ENCODE assay signal across 9 mouse cellular contexts in the genomic region with DNA sequence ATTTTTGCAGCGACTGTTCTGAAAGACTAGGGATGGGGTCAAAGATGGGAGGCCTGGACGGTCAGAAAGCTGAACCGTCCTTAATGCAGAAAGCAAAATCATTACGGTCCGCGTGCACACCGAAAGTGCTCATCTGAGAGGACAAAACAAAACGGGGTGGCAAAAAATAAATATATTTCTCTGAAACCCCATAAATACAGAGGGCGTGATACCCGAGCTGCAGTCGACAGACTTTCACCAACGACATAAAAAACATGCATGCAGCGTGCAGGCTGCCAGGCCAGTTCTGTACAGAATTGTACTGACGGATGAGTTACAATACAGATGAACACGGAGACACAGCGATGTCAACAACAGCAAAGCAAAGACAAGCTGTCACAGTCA. TPM values are rescaled to one million over a fixed set of nuclear protein-coding genes. Genes with fewer than 3 reads are reported as not detected.
A peak's percentile ranks its signal among the peaks of the same experiment; 100 is the strongest.
DNase-seq lines count a peak whose midpoint lies in the region; ATAC-seq lines count a peak whose summit lies in the region.
"Had no signal": no experiment of that assay in that cellular context is flagged by ENCODE, and none has a peak within 500 bp of the region (broad histone marks: within the 10 kb centered on the region; RNA-seq: fewer than 3 reads in every experiment).

No protein-coding gene starts in this region.

- no peak for ATAC-seq in heart, embryonic 13.5 days (ENCODE audit: extremely low read depth, insufficient number of reproducible peaks, low FRiP score, low TSS enrichment)
- ATAC-seq in heart, embryonic 11.5 days (replicated peaks; ENCODE audit: insufficient number of reproducible peaks, low FRiP score, low TSS enrichment): no peak
- ATAC-seq in embryonic facial prominence, embryonic 12.5 days (ENCODE audit: insufficient number of reproducible peaks, insufficient read depth, low FRiP score, low TSS enrichment): no peak
- ATAC-seq in hindbrain, embryonic 13.5 days (ENCODE audit: low FRiP score): no peak
- ATAC-seq in midbrain, embryonic 16.5 days: no peak

- no peak overlapping the region for H3K9ac ChIP-seq in heart, embryonic 13.5 days
- no peak overlapping the region for H3K9ac ChIP-seq in heart, embryonic 11.5 days (ENCODE audit: low read depth, low read length)
- H3K9ac ChIP-seq in embryonic facial prominence, embryonic 12.5 days: no peak overlapping the region
- H3K9ac ChIP-seq in hindbrain, embryonic 13.5 days: peak overlapping the region; percentile 80
- H3K9ac ChIP-seq in midbrain, embryonic 16.5 days (ENCODE audit: low read depth, low read length): peak overlapping the region; percentile 54

- no peak overlapping the region for H3K4me3 ChIP-seq in heart, embryonic 13.5 days
- no peak overlapping the region for H3K4me3 ChIP-seq in heart, embryonic 11.5 days (ENCODE audit: low read depth, low read length)
- no peak overlapping the region; the same call in 1 of the 2 replicates for H3K4me3 ChIP-seq in embryonic facial prominence, embryonic 12.5 days
- H3K4me3 ChIP-seq in hindbrain, embryonic 13.5 days: peak overlapping the region; percentile 55
- peak overlapping the region; percentile 49 for H3K4me3 ChIP-seq in midbrain, embryonic 16.5 days (ENCODE audit: low read depth, low read length)

- DNase-seq in frontal cortex, adult 2 months (ENCODE audit: extremely low spot score in 1 of 2, low spot score in 1 of 2): no peak
- DNase-seq in thymus, postnatal 36 days: no peak
- no peak for DNase-seq in right cerebral cortex, postnatal 14 days
- DNase-seq: thymus, postnatal 14 days had no signal

- H3K27ac ChIP-seq in heart, embryonic 13.5 days (replicated peaks): no peak overlapping the region
- no peak overlapping the region for H3K27ac ChIP-seq in heart, embryonic 11.5 days (ENCODE audit: low read depth, low read length)
- no peak overlapping the region for H3K27ac ChIP-seq in embryonic facial prominence, embryonic 12.5 days
- peak overlapping the region; percentile 2 for H3K27ac ChIP-seq in hindbrain, embryonic 13.5 days
- H3K27ac ChIP-seq in midbrain, embryonic 16.5 days (ENCODE audit: low read length): peak overlapping the region; percentile 18; the same call in 1 of the 2 replicates

- peak overlapping the region; percentile 74; the same call in 1 of the 2 replicates for H3K4me2 ChIP-seq in heart, embryonic 13.5 days
- no peak overlapping the region for H3K4me2 ChIP-seq in heart, embryonic 11.5 days
- H3K4me2 ChIP-seq in embryonic facial prominence, embryonic 12.5 days (replicated peaks): peak overlapping the region; percentile 82; the same call in 1 of the 2 replicates
- H3K4me2 ChIP-seq in hindbrain, embryonic 13.5 days: peak overlapping the region; percentile 82
- H3K4me2 ChIP-seq in midbrain, embryonic 16.5 days (ENCODE audit: low read length): peak overlapping the region; percentile 61

- no peaks in the 10 kb centered on the region for H3K9me3 ChIP-seq in heart, embryonic 13.5 days
- no peaks in the 10 kb centered on the region for H3K9me3 ChIP-seq in heart, embryonic 11.5 days (replicated peaks; ENCODE audit: control insufficient read depth, low read length)
- no peaks in the 10 kb centered on the region for H3K9me3 ChIP-seq in embryonic facial prominence, embryonic 12.5 days
- H3K9me3 ChIP-seq in hindbrain, embryonic 13.5 days: no peaks in the 10 kb centered on the region
- no peaks in the 10 kb centered on the region for H3K9me3 ChIP-seq in midbrain, embryonic 16.5 days (replicated peaks; ENCODE audit: control insufficient read depth, low read length, poor library complexity, severe bottlenecking)

- peaks cover 19% of the 10 kb centered on the region for H3K27me3 ChIP-seq in heart, embryonic 13.5 days (replicated peaks)
- peaks cover 10% of the 10 kb centered on the region for H3K27me3 ChIP-seq in heart, embryonic 11.5 days (ENCODE audit: control insufficient read depth, insufficient read depth, low read length)
- peaks cover 20% of the 10 kb centered on the region for H3K27me3 ChIP-seq in embryonic facial prominence, embryonic 12.5 days
- no peaks in the 10 kb centered on the region for H3K27me3 ChIP-seq in hindbrain, embryonic 13.5 days
- H3K27me3 ChIP-seq in midbrain, embryonic 16.5 days (ENCODE audit: control insufficient read depth, insufficient read depth, low read depth, low read length): no peaks in the 10 kb centered on the region

- peaks cover 28% of the 10 kb centered on the region for H3K4me1 ChIP-seq in heart, embryonic 13.5 days
- H3K4me1 ChIP-seq in heart, embryonic 11.5 days (ENCODE audit: control insufficient read depth, insufficient read depth, low read length): no peaks in the 10 kb centered on the region
- H3K4me1 ChIP-seq in embryonic facial prominence, embryonic 12.5 days: peaks cover 8% of the 10 kb centered on the region; the same call in 1 of the 2 replicates
- H3K4me1 ChIP-seq in hindbrain, embryonic 13.5 days (replicated peaks): peaks cover 34% of the 10 kb centered on the region
- peaks cover 6% of the 10 kb centered on the region for H3K4me1 ChIP-seq in midbrain, embryonic 16.5 days (ENCODE audit: control insufficient read depth, insufficient read depth, low read length)

- WGBS in heart, embryonic 13.5 days: 69% methylated on average over 16 of the region's 16 CpGs
- WGBS in heart, embryonic 11.5 days (ENCODE audit: insufficient replicate concordance): 69% methylated on average over 16 of the region's 16 CpGs
- WGBS in embryonic facial prominence, embryonic 12.5 days: 59% methylated on average over 16 of the region's 16 CpGs
- WGBS in hindbrain, embryonic 13.5 days: 41% methylated on average over 16 of the region's 16 CpGs
- WGBS in midbrain, embryonic 16.5 days: 51% methylated on average over 16 of the region's 16 CpGs

- H3K36me3 ChIP-seq in heart, embryonic 13.5 days: no peaks in the 10 kb centered on the region
- no peaks in the 10 kb centered on the region for H3K36me3 ChIP-seq in heart, embryonic 11.5 days (ENCODE audit: control insufficient read depth, insufficient read depth, low read length)
- no peaks in the 10 kb centered on the region for H3K36me3 ChIP-seq in embryonic facial prominence, embryonic 12.5 days
- H3K36me3 ChIP-seq in hindbrain, embryonic 13.5 days: no peaks in the 10 kb centered on the region
- H3K36me3 ChIP-seq in midbrain, embryonic 16.5 days (ENCODE audit: control insufficient read depth, insufficient read depth, low read length): no peaks in the 10 kb centered on the region

RNA-seq across cellular contexts. Expression of a gene that starts 3.9 kb away (rescaled TPM):
- polyA plus RNA-seq in heart, embryonic 13.5 days (2015; fragmentation: Nextera tagmentation; extraction: Ambion mirVana): 0.83 and 1.4 TPM in 2 replicates
- 0.83 and 0.86 TPM in 2 replicates for polyA plus RNA-seq in heart, embryonic 11.5 days (2014; fragmentation: Nextera tagmentation; extraction: Ambion mirVana)
- 3.0 and 3.3 TPM in 2 replicates for polyA plus RNA-seq in embryonic facial prominence, embryonic 12.5 days (2016; fragmentation: Nextera tagmentation; extraction: Ambion mirVana)
- polyA plus RNA-seq in hindbrain, embryonic 13.5 days (2015; fragmentation: Nextera tagmentation; extraction: Ambion mirVana): 27.7 and 28.0 TPM in 2 replicates
- polyA plus RNA-seq in midbrain, embryonic 16.5 days (2015; fragmentation: Nextera tagmentation; extraction: Ambion mirVana): 41.9 and 51.7 TPM in 2 replicates
- 36.6 and 39.6 TPM in 2 replicates for polyA plus RNA-seq in frontal cortex, adult 2 months (2012; rRNA removed)

Comparison
In these comparisons a context has a peak if more than half of its experiments do, and no peak if none do; other contexts are left out.
1. H3K27ac ChIP-seq: peak in hindbrain, embryonic 13.5 days (single experiment) and midbrain, embryonic 16.5 days (single experiment); none in heart, embryonic 13.5 days (single experiment), heart, embryonic 11.5 days (single experiment) and embryonic facial prominence, embryonic 12.5 days (single experiment).
2. H3K4me3 ChIP-seq: peak in hindbrain, embryonic 13.5 days (single experiment) and midbrain, embryonic 16.5 days (single experiment); none in heart, embryonic 13.5 days (single experiment), heart, embryonic 11.5 days (single experiment) and embryonic facial prominence, embryonic 12.5 days (single experiment).
3. H3K9ac ChIP-seq: peak in hindbrain, embryonic 13.5 days (single experiment) and midbrain, embryonic 16.5 days (single experiment); none in heart, embryonic 13.5 days (single experiment), heart, embryonic 11.5 days (single experiment) and embryonic facial prominence, embryonic 12.5 days (single experiment).